Mouse (Mus musculus) cortical plate, adult 2 months (tissue): Measurements from ENCODE around the gene Rgs12. TPM values are rescaled to one million over a fixed set of nuclear protein-coding genes. Genes with fewer than 3 reads are reported as not detected.
A peak's percentile ranks its signal among the peaks of the same experiment; 100 is the strongest.

Experiments used
- H3K27ac ChIP-seq: fragments of 200-500 bp; 2 replicates; pipeline ENCODE4 v1.5.1; 2012; ENCODE audit warnings: low read length, control low read depth, inconsistent platforms; ENCODE audit not compliant: insufficient read depth
- H3K4me1 ChIP-seq: fragments of 200-500 bp; 2 replicates; pipeline ENCODE4 v1.6.1; 2011; ENCODE audit warnings: low read length; ENCODE audit not compliant: control insufficient read depth, insufficient read depth
- H3K4me3 ChIP-seq: fragments of 200-500 bp; 2 replicates; pipeline ENCODE4 v1.5.1; 2011; ENCODE audit warnings: mild to moderate bottlenecking, low read length, control low read depth; ENCODE audit not compliant: insufficient read depth
- CTCF ChIP-seq: fragments of 200-500 bp; IDR thresholded peaks from 2 replicates; pipeline ENCODE4 v1.5.1; 2011; ENCODE audit warnings: mild to moderate bottlenecking, control low read depth, low read length; ENCODE audit not compliant: insufficient read depth; ENCODE audit errors: extremely low read depth
- POLR2A ChIP-seq: fragments of 200-500 bp; IDR thresholded peaks from 2 replicates; pipeline ENCODE4 v1.6.1; 2011; ENCODE audit warnings: mild to moderate bottlenecking, low read length, control low read depth; ENCODE audit not compliant: insufficient read depth; ENCODE audit errors: extremely low read depth
- polyA plus RNA-seq: library from polyadenylated mRNA; depleted of rRNA; stranded (reverse); fragments of >200 nt; gene quantifications from 2 replicates; pipeline ENCODE4 v1.2.3, GENCODE M21; 2012

The Rgs12 gene
- polyA plus RNA-seq, 1 experiment: 40.9 TPM

- Histone ChIP-seq H3K4me1 (no peaks in the 10 kb centered on the region; the same call in 1 of the 2 replicates), H3K4me3 (no peak overlapping the region), H3K27ac (no peak overlapping the region)
- TF ChIP-seq CTCF (no peak), POLR2A (no peak)
These were observed 39.4 kb upstream of the Rgs12 start for GRCm38 (mm10) chr5:34909634-34910503.

GRCm38 (mm10) chr5:34910504-34910815, 38.8 kb upstream of the Rgs12 start:
- no peaks in the 10 kb centered on the region; the same call in 1 of the 2 replicates for H3K4me1 ChIP-seq
- no peak for TF ChIP-seq CTCF
- TF ChIP-seq POLR2A: no peak
- no peak overlapping the region for H3K27ac ChIP-seq

GRCm38 (mm10) chr5:34915801-34916200, 33.4 kb upstream of the Rgs12 start:
- Histone ChIP-seq H3K4me1 (peaks cover 1% of the 10 kb centered on the region; the same call in 1 of the 2 replicates), H3K4me3 (no peak overlapping the region), H3K27ac (no peak overlapping the region)
- TF ChIP-seq POLR2A (no peak), CTCF (peak; percentile 97)

More at GRCm38 (mm10) chr5:34910504-34910815, 38.8 kb upstream of the Rgs12 start:
- no peak overlapping the region for H3K4me3 ChIP-seq

GRCm38 (mm10) chr5:34917234-34917655, 32.0 kb upstream of the Rgs12 start:
- TF ChIP-seq POLR2A: 0 out of 2 replicates have a peak, but pooled peaks have one; percentile 45
- TF ChIP-seq CTCF: no peak
- no peak overlapping the region for H3K4me3 ChIP-seq
- H3K27ac ChIP-seq: no peak overlapping the region
- peaks cover 1% of the 10 kb centered on the region; the same call in 1 of the 2 replicates for H3K4me1 ChIP-seq

GRCm38 (mm10) chr5:34918785-34919184, 30.5 kb upstream of the Rgs12 start:
- no peak overlapping the region for H3K27ac ChIP-seq
- H3K4me1 ChIP-seq: peaks cover 1% of the 10 kb centered on the region; the same call in 1 of the 2 replicates
- TF ChIP-seq CTCF (no peak), POLR2A (no peak)

DNA sequence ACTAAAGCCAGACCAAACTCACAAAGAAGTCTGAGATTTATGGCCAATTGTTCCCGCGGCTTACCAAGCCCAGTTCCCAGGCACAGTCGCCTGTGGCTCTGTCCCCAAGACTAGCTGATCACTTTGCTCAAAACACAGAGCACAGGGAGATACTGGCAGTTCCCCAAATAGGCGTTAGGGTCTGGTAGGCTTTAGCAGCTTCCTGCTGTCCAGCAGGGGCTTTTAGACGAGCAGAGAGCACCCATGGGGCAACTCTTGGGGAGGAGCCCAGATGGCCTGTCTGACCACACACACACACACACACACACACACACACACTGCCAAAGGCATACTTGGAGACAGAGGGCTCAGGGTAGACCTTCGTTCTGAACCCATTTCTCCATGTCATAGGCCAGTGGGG, 26.7 kb upstream of the Rgs12 start:
- no peak overlapping the region for H3K4me3 ChIP-seq
- no peak overlapping the region for H3K27ac ChIP-seq
- no peaks in the 10 kb centered on the region; the same call in 1 of the 2 replicates for H3K4me1 ChIP-seq
- TF ChIP-seq POLR2A: no peak
- no peak for TF ChIP-seq CTCF

More at GRCm38 (mm10) chr5:34918785-34919184, 30.5 kb upstream of the Rgs12 start:
- H3K4me3 ChIP-seq: no peak overlapping the region

GRCm38 (mm10) chr5:34923920-34924319, 25.3 kb upstream of the Rgs12 start:
- TF ChIP-seq POLR2A (no peak), CTCF (no peak)
- Histone ChIP-seq H3K4me1 (no peaks in the 10 kb centered on the region), H3K27ac (no peak overlapping the region), H3K4me3 (no peak overlapping the region)

- Histone ChIP-seq H3K27ac (no peak overlapping the region), H3K4me3 (no peak overlapping the region), H3K4me1 (no peaks in the 10 kb centered on the region)
- TF ChIP-seq CTCF (no peak), POLR2A (no peak)
These were observed 24.7 kb upstream of the Rgs12 start for GRCm38 (mm10) chr5:34924519-34924918.

DNA sequence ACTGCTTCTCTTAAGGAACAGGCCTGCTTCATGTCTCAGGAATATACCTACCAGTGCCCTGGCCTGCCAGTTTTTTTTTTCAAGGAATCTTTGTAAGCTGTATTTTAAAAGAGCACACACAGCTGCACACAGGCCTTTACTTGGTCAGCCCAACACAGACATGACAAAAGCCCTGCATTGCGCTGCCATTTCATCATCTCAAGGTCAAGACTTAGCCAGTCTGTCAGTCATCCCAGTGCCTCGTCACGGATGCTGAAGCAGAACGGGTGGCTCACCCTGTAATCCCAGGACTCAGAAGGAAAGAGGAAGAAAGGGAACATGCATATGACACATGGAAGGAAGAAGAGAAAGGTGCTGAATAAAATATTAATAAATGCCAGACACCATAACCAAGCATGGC, 21.6 kb upstream of the Rgs12 start:
- TF ChIP-seq POLR2A (no peak), CTCF (no peak)
- no peaks in the 10 kb centered on the region for H3K4me1 ChIP-seq

More for the DNA sequence above, 21.6 kb upstream of the Rgs12 start:
- Histone ChIP-seq H3K4me3 (no peak overlapping the region), H3K27ac (no peak overlapping the region)
